Comparison of ENCODE assay signal across 23 mouse cellular contexts in the genomic region with DNA sequence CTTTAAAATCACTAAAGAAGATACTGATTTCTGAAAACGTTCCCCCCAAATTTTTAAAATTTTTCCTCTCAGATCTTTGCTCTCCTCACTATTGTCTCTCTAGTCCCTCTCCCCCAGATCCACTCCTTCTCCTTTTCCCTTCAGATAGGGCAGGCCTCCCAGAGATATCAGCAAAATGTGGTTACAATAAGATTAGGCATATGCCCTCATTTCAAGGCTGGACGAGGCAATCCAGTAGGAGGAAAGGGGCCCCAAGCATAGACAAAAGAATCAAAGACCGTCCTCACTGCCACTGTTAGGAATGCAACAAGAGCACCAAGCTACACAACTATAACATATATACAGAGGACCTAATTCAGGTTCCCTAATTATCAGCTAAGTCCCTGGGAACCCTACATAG. TPM values are rescaled to one million over a fixed set of nuclear protein-coding genes. Genes with fewer than 3 reads are reported as not detected.
A peak's percentile ranks its signal among the peaks of the same experiment; 100 is the strongest.
DNase-seq lines count a peak whose midpoint lies in the region; ATAC-seq and TF ChIP-seq lines count a peak whose summit lies in the region.
"Had no signal": no experiment of that assay in that cellular context is flagged by ENCODE, and none has a peak within 500 bp of the region (broad histone marks: within the 10 kb centered on the region; RNA-seq: fewer than 3 reads in every experiment).

No protein-coding gene starts in this region.

- peaks cover 8% of the 10 kb centered on the region; the same call in 1 of the 2 replicates for H3K4me1 ChIP-seq in liver, embryonic 13.5 days (replicated peaks)
- peaks cover 13 to 17% of the 10 kb centered on the region in 2 experiments for H3K4me1 ChIP-seq in MEL (ENCODE audit: control insufficient read depth in 1 of 2, insufficient read depth in 2 of 2, low read length in 2 of 2)
- H3K4me1 ChIP-seq in forebrain, embryonic 15.5 days = no peaks in the 10 kb centered on the region

- peak; percentile 3 for DNase-seq in liver, embryonic 13.5 days
- DNase-seq in liver (no peak), MEL (ENCODE audit: low read depth, low spot score) (peak; percentile 66)
- DNase-seq: adrenal gland, adult 2 months; adrenal gland, adult 8-10 months; adrenal gland, postnatal 10 days; adrenal gland, postnatal 14 days; adrenal gland, postnatal 25 days; adrenal gland, postnatal 36 days; B cell, adult 2 months; cerebellum, adult 11 months; cerebellum, adult 11-12 months; cerebellum, adult 18-20 months; cerebellum, adult 2 months had no signal

- no peaks in the 10 kb centered on the region for H3K9me3 ChIP-seq in liver, embryonic 13.5 days (replicated peaks)
- H3K9me3 ChIP-seq in MEL (replicated peaks; ENCODE audit: insufficient read depth, low read length) = no peaks in the 10 kb centered on the region
- H3K9me3 ChIP-seq in forebrain, embryonic 15.5 days = no peaks in the 10 kb centered on the region
- H3K9me3 ChIP-seq: G1E had no signal

- no peak; the same call in 1 of the 2 replicates for ATAC-seq in liver, embryonic 13.5 days (ENCODE audit: low read depth)
- no peak for ATAC-seq in forebrain, embryonic 15.5 days (replicated peaks)
- ATAC-seq: activated CD4-positive, CD25-positive, alpha-beta regulatory T cell, adult 4 months; CD4-positive, CD25-positive, alpha-beta regulatory T cell, adult 4 months; Patski had no signal

- H3K79me2 ChIP-seq in MEL (ENCODE audit: control insufficient read depth, insufficient read depth, low read length, poor library complexity) = no peaks in the 10 kb centered on the region

- 25% methylated on average over 3 of the region's 3 CpGs for WGBS in liver, embryonic 13.5 days (ENCODE audit: insufficient replicate concordance)
- WGBS in forebrain, embryonic 15.5 days = 67% methylated on average over 3 of the region's 3 CpGs

- H3K9ac ChIP-seq in liver, embryonic 13.5 days = no peak overlapping the region
- no peak overlapping the region for H3K9ac ChIP-seq in MEL (ENCODE audit: control insufficient read depth, low read depth, low read length, poor library complexity, severe bottlenecking)
- H3K9ac ChIP-seq in forebrain, embryonic 15.5 days (replicated peaks) = no peak overlapping the region

- H3K27ac ChIP-seq in liver, embryonic 13.5 days = no peak overlapping the region
- H3K27ac ChIP-seq in MEL (ENCODE audit: control insufficient read depth, low read depth, low read length) = no peak overlapping the region
- H3K27ac ChIP-seq in forebrain, embryonic 15.5 days (replicated peaks) = no peak overlapping the region

- TF ChIP-seq RAD21 in MEL (IDR thresholded peaks at IDR 0.05; ENCODE audit: low read depth, low read length) = no peak

- no peak for TF ChIP-seq POLR2A in MEL (IDR thresholded peaks at IDR 0.05; ENCODE audit: control insufficient read depth in 1 of 2, insufficient read depth in 1 of 2, low read depth in 1 of 2, low read length in 2 of 2, poor library complexity in 1 of 2)

- H3K36me3 ChIP-seq in liver, embryonic 13.5 days = no peaks in the 10 kb centered on the region
- peaks cover 0 to 19% of the 10 kb centered on the region in 2 experiments; a peak in 2 of 4 replicates for H3K36me3 ChIP-seq in MEL (ENCODE audit: control insufficient read depth in 1 of 2, insufficient read depth in 2 of 2, low read length in 2 of 2)
- H3K36me3 ChIP-seq in forebrain, embryonic 15.5 days = no peaks in the 10 kb centered on the region
- H3K36me3 ChIP-seq: G1E had no signal

- no peaks in the 10 kb centered on the region for H3K27me3 ChIP-seq in liver, embryonic 13.5 days
- no peaks in the 10 kb centered on the region for H3K27me3 ChIP-seq in MEL (ENCODE audit: control insufficient read depth in 1 of 2, insufficient read depth in 2 of 2, low read length in 2 of 2)
- H3K27me3 ChIP-seq in forebrain, embryonic 15.5 days = no peaks in the 10 kb centered on the region
- H3K27me3 ChIP-seq: CH12.LX, Patski had no signal

- TF ChIP-seq EP300 in MEL (IDR thresholded peaks at IDR 0.05; ENCODE audit: low read depth in 1 of 2, low read length in 2 of 2) = peak; percentile 79 to 80

- TF ChIP-seq CTCF in MEL (IDR thresholded peaks at IDR 0.05 in 2 of 3, conservative IDR thresholded peaks at IDR 0.05 in 1 of 3; ENCODE audit: control insufficient read depth in 1 of 3, insufficient read depth in 1 of 3, low read depth in 2 of 3, low read length in 3 of 3, poor library complexity in 1 of 3, severe bottlenecking in 1 of 3) = no peak

- H3K4me3 ChIP-seq in liver, embryonic 13.5 days (replicated peaks) = no peak overlapping the region
- H3K4me3 ChIP-seq in MEL (ENCODE audit: control insufficient read depth in 1 of 2, insufficient read depth in 1 of 2, low read depth in 2 of 2, low read length in 2 of 2) = no peak overlapping the region
- H3K4me3 ChIP-seq in forebrain, embryonic 15.5 days = no peak overlapping the region

- no peak overlapping the region for H3K4me2 ChIP-seq in liver, embryonic 13.5 days
- no peak overlapping the region for H3K4me2 ChIP-seq in forebrain, embryonic 15.5 days (replicated peaks)

TF ChIP-seq in MEL, 35 proteins besides CTCF, POLR2A, EP300 and RAD21:
- TF ChIP-seq RCOR1 (IDR thresholded peaks at IDR 0.05; ENCODE audit: low read depth, low read length) = peak; percentile 90
- peak; percentile 77; the same call in 1 of the 2 replicates for TF ChIP-seq TCF12 (IDR thresholded peaks at IDR 0.05; ENCODE audit: low read depth, low read length)
- TF ChIP-seq GATA1 (IDR thresholded peaks at IDR 0.05; ENCODE audit: low read depth, low read length) = peak; percentile 87
- no peak for TF ChIP-seq MAZ (IDR thresholded peaks at IDR 0.05; ENCODE audit: low read depth, low read length)
- no peak for TF ChIP-seq ZMIZ1 (IDR thresholded peaks at IDR 0.05; ENCODE audit: low read depth, low read length)
- TF ChIP-seq CHD2 (IDR thresholded peaks at IDR 0.05; ENCODE audit: low read length) = no peak
- no peak for TF ChIP-seq USF1 (IDR thresholded peaks at IDR 0.05; ENCODE audit: low read depth, low read length)
TF ChIP-seq in MEL: peak in this region for 3.

RNA-seq across cellular contexts. Expression of a gene that starts 29.5 kb away (rescaled TPM):
- 16.0 and 16.7 TPM in 2 replicates for polyA plus RNA-seq in liver, embryonic 13.5 days (2015; fragmentation: Nextera tagmentation; extraction: Ambion mirVana)
- total RNA-seq in MEL (2012; rRNA removed) = 23.1 and 25.7 TPM in 2 replicates
- 10 to 100 TPM in 1 of 2 experiments, not detected in 1; 17.7 TPM for polyA plus RNA-seq in MEL (2012; ENCODE audit: insufficient read depth in 1 of 2, insufficient read length in 2 of 2, low read depth in 1 of 2, low replicate concordance in 2 of 2, missing spikeins in 1 of 2)
- polyA plus RNA-seq in forebrain, embryonic 15.5 days (2015; fragmentation: Nextera tagmentation; extraction: Ambion mirVana) = 14.2 and 16.2 TPM in 2 replicates

RNA-seq across cellular contexts. Expression of a gene that starts 46.3 kb away (rescaled TPM):
- polyA plus RNA-seq in liver, embryonic 13.5 days (2015; fragmentation: Nextera tagmentation; extraction: Ambion mirVana) = 21.8 and 29.3 TPM in 2 replicates
- 16.6 and 16.7 TPM in 2 replicates for total RNA-seq in MEL (2012; rRNA removed)
- polyA plus RNA-seq in MEL (2012; ENCODE audit: insufficient read depth in 1 of 2, insufficient read length in 2 of 2, low read depth in 1 of 2, low replicate concordance in 2 of 2, missing spikeins in 1 of 2) = 10 to 100 TPM in 1 of 2 experiments, not detected in 1; 12.6 TPM
- 42.9 and 46.7 TPM in 2 replicates for polyA plus RNA-seq in forebrain, embryonic 15.5 days (2015; fragmentation: Nextera tagmentation; extraction: Ambion mirVana)

RNA-seq across cellular contexts. Expression of a gene that starts 55.3 kb away (rescaled TPM):
- polyA plus RNA-seq in liver, embryonic 13.5 days (2015; fragmentation: Nextera tagmentation; extraction: Ambion mirVana) = not detected in 2 replicates
- total RNA-seq in MEL (2012; rRNA removed) = not detected in 2 replicates
- polyA plus RNA-seq in MEL (2012; ENCODE audit: insufficient read depth in 1 of 2, insufficient read length in 2 of 2, low read depth in 1 of 2, low replicate concordance in 2 of 2, missing spikeins in 1 of 2) = not detected
- 0.56 and 0.83 TPM in 2 replicates for polyA plus RNA-seq in forebrain, embryonic 15.5 days (2015; fragmentation: Nextera tagmentation; extraction: Ambion mirVana)
- total RNA-seq: adrenal gland, adult 18-20 months; adrenal gland, adult 2 months; adrenal gland, adult 8-10 months; adrenal gland, postnatal 10 days; adrenal gland, postnatal 14 days; adrenal gland, postnatal 25 days; adrenal gland, postnatal 36 days; CH12.LX; ES-E14; G1E had no signal
- polyA plus RNA-seq: activated CD4-positive, CD25-positive, alpha-beta regulatory T cell, adult 4 months; adrenal gland, adult 2 months; C2C12; CD4-positive, CD25-positive, alpha-beta regulatory T cell, adult 4 months; G1E; Patski had no signal

RNA-seq across cellular contexts. Expression of a gene that starts 57.5 kb away (rescaled TPM):
- polyA plus RNA-seq in liver, embryonic 13.5 days (2015; fragmentation: Nextera tagmentation; extraction: Ambion mirVana) = 48.0 and 50.9 TPM in 2 replicates
- total RNA-seq in MEL (2012; rRNA removed) = 163 and 201 TPM in 2 replicates
- 100 to 1,000 TPM in 1 of 2 experiments, not detected in 1; 171 TPM for polyA plus RNA-seq in MEL (2012; ENCODE audit: insufficient read depth in 1 of 2, insufficient read length in 2 of 2, low read depth in 1 of 2, low replicate concordance in 2 of 2, missing spikeins in 1 of 2)
- polyA plus RNA-seq in forebrain, embryonic 15.5 days (2015; fragmentation: Nextera tagmentation; extraction: Ambion mirVana) = 160 and 166 TPM in 2 replicates
